Mouse (Mus musculus) spleen, adult 2 months (tissue): ENCODE data around the gene Gm15023.
"Not testable (repeated sequence)": the region's sequence is repeated elsewhere in the genome, so short reads cannot be mapped to it uniquely, and the experiment has no call there.

Experiments
- CTCF ChIP-seq: fragments of 200-500 bp; IDR thresholded peaks from 2 replicates; pipeline ENCODE4 v1.5.1; 2011; ENCODE audit warnings: mild to moderate bottlenecking, inconsistent platforms; ENCODE audit not compliant: insufficient read depth, insufficient read length, insufficient replicate concordance; ENCODE audit errors: extremely low read depth
- POLR2A ChIP-seq: fragments of 200-500 bp; IDR thresholded peaks from 2 replicates; pipeline ENCODE4 v1.6.1; 2011; ENCODE audit warnings: low read depth, low read length, inconsistent platforms

DNA sequence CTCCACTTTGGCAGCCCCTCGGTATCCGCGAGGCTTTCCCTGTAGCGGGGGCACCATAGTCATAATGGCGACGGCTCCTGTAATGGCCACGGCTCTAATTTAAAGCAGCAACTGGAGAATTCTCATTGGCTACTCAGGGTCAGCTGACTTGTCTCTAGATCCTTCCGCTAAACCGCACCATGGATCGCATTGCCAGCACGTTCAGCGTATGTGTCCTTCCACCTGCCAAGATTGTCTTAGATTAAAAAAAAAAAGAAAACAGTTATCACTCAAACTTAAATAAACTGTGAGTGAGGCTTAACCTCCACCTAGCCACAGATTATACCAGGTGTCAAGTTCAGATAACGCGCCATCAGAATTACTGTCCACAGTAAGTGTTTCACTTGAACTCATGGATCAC, at the start of gene Gm15023:
- TF ChIP-seq CTCF, POLR2A: not testable (repeated sequence)
